Mouse (Mus musculus) CH12.LX (cell line): ENCODE data around the gene Oscar. TPM values are rescaled to one million over a fixed set of nuclear protein-coding genes. Genes with fewer than 3 reads are reported as not detected.

Experiments used
- DNase-seq: peaks from one replicate; pipeline ENCODE4 v3.0.0-alpha.2; 2013; ENCODE audit errors: extremely low read depth
- H3K27ac ChIP-seq: 2 replicates; pipeline ENCODE4 v1.5.1; 2012; ENCODE audit warnings: low read depth, mild to moderate bottlenecking, control low read depth, moderate library complexity; ENCODE audit not compliant: insufficient read depth
- H3K27me3 ChIP-seq: replicated peaks from 2 replicates; pipeline ENCODE3; 2012; ENCODE audit warnings: inconsistent platforms
- H3K36me3 ChIP-seq, 2 experiments: replicated peaks in 1 of 2; 2 replicates each; pipeline versions ENCODE3 to v1.6.1; 2012; ENCODE audit warnings: inconsistent platforms in 1 of 2, low read length in 1 of 2, mild to moderate bottlenecking in 1 of 2, mixed read lengths in 1 of 2, moderate library complexity in 1 of 2; ENCODE audit not compliant: control insufficient read depth in 1 of 2, insufficient read depth in 1 of 2
- H3K4me1 ChIP-seq, 2 experiments: 2 replicates each; pipeline ENCODE4 v1.6.1; 2012; ENCODE audit warnings: inconsistent platforms in 1 of 2, moderate library complexity in 1 of 2; ENCODE audit not compliant: insufficient read depth in 2 of 2, control insufficient read depth in 1 of 2
- H3K4me2 ChIP-seq: 2 replicates; pipeline ENCODE4 v1.6.1; 2012; ENCODE audit warnings: low read depth, mild to moderate bottlenecking, control low read depth; ENCODE audit not compliant: poor library complexity, insufficient read depth, severe bottlenecking
- H3K4me3 ChIP-seq, 3 experiments: fragments of 150-350 bp in 1 of 3; sonication (generic) in 1 of 3; replicated peaks in 1 of 3; 2 replicates each; pipeline versions ENCODE3 to v1.5.1; 2011 to 2012; ENCODE audit warnings: low read depth in 2 of 3, low read length in 2 of 3, mild to moderate bottlenecking in 2 of 3, moderate library complexity in 2 of 3, control low read depth in 1 of 3, improper control_type of control experiment in 1 of 3, inconsistent platforms in 1 of 3, mixed read lengths in 1 of 3; ENCODE audit not compliant: poor library complexity in 1 of 3
- H3K79me2 ChIP-seq: replicated peaks from 2 replicates; pipeline ENCODE4 v1.6.1; 2012; ENCODE audit warnings: mild to moderate bottlenecking, moderate library complexity; ENCODE audit not compliant: control insufficient read depth, poor library complexity, insufficient read depth, severe bottlenecking; ENCODE audit errors: extremely low read depth
- H3K9ac ChIP-seq: 2 replicates; pipeline ENCODE4 v1.6.1; 2012; ENCODE audit warnings: low read depth, mild to moderate bottlenecking, control low read depth, moderate library complexity; ENCODE audit not compliant: insufficient read depth
- H3K9me3 ChIP-seq: replicated peaks from 2 replicates; pipeline ENCODE3; 2012; ENCODE audit warnings: low read length, inconsistent platforms, mixed read lengths
- BHLHE40 ChIP-seq: IDR thresholded peaks from 2 replicates; pipeline ENCODE4 v1.6.1; 2011; ENCODE audit warnings: mild to moderate bottlenecking, low read depth, low read length, improper control_type of control experiment
- CHD1 ChIP-seq: IDR thresholded peaks from 2 replicates; pipeline ENCODE4 v1.6.1; 2012; ENCODE audit warnings: low read depth, low read length, improper control_type of control experiment, inconsistent platforms
- CHD2 ChIP-seq: IDR thresholded peaks from 2 replicates; pipeline ENCODE4 v1.6.1; 2011; ENCODE audit warnings: low read length, improper control_type of control experiment
- CTCF ChIP-seq, 2 experiments: IDR thresholded peaks in 1 of 2; conservative IDR thresholded peaks in 1 of 2; 2 replicates each; pipeline ENCODE4 v1.5.1; 2011 to 2012; ENCODE audit warnings: low read depth in 2 of 2, low read length in 2 of 2, improper control_type of control experiment in 1 of 2, inconsistent platforms in 1 of 2, mild to moderate bottlenecking in 1 of 2, moderate library complexity in 1 of 2
- E2F4 ChIP-seq: IDR thresholded peaks from 2 replicates; pipeline ENCODE4 v1.6.1; 2011; ENCODE audit warnings: low read depth, low read length, improper control_type of control experiment; ENCODE audit not compliant: insufficient replicate concordance
- GABPA ChIP-seq: IDR thresholded peaks from 2 replicates; pipeline ENCODE4 v1.6.1; 2012; ENCODE audit warnings: low read depth, low read length, improper control_type of control experiment, inconsistent platforms; ENCODE audit not compliant: insufficient replicate concordance
- IRF4 ChIP-seq: IDR thresholded peaks from 2 replicates; pipeline ENCODE4 v1.6.1; 2014; ENCODE audit warnings: low read depth, mild to moderate bottlenecking, inconsistent platforms, low read length, improper control_type of control experiment
- JUN ChIP-seq: IDR thresholded peaks from 2 replicates; pipeline ENCODE4 v1.6.1; 2011; ENCODE audit warnings: low read depth, mild to moderate bottlenecking, low read length, improper control_type of control experiment, moderate library complexity; ENCODE audit not compliant: insufficient read depth
- KAT2A ChIP-seq: IDR thresholded peaks from 2 replicates; pipeline ENCODE4 v1.6.1; 2012; ENCODE audit warnings: low read length, improper control_type of control experiment, inconsistent platforms; ENCODE audit not compliant: insufficient replicate concordance
- MAX ChIP-seq: IDR thresholded peaks from 2 replicates; pipeline ENCODE4 v1.6.1; 2011; ENCODE audit warnings: low read length, improper control_type of control experiment
- MEF2A ChIP-seq: IDR thresholded peaks from 2 replicates; pipeline ENCODE4 v1.6.1; 2014; ENCODE audit warnings: low read depth, mild to moderate bottlenecking, inconsistent platforms, low read length, improper control_type of control experiment, borderline replicate concordance
- NELFE ChIP-seq: IDR thresholded peaks from 2 replicates; pipeline ENCODE4 v1.6.1; 2011; ENCODE audit warnings: low read depth, low read length, improper control_type of control experiment
- NRF1 ChIP-seq: IDR thresholded peaks from 2 replicates; pipeline ENCODE4 v1.6.1; 2014; ENCODE audit warnings: low read depth, mild to moderate bottlenecking, inconsistent platforms, low read length, improper control_type of control experiment, moderate library complexity
- PAX5 ChIP-seq: IDR thresholded peaks from 2 replicates; pipeline ENCODE4 v1.6.1; 2012; ENCODE audit warnings: low read length, inconsistent platforms, mixed read lengths
- POLR2A ChIP-seq: IDR thresholded peaks from 2 replicates; pipeline ENCODE4 v1.6.1; 2011; ENCODE audit warnings: low read depth, mild to moderate bottlenecking, improper control_type of control experiment, low read length
- POLR2AphosphoS2 ChIP-seq: IDR thresholded peaks from 2 replicates; pipeline ENCODE4 v1.6.1; 2011; ENCODE audit warnings: low read depth, low read length, improper control_type of control experiment
- RCOR1 ChIP-seq: conservative IDR thresholded peaks from 2 replicates; pipeline ENCODE4 v1.6.1; 2012; ENCODE audit warnings: low read depth, mild to moderate bottlenecking, inconsistent platforms, low read length, improper control_type of control experiment
- SIN3A ChIP-seq: IDR thresholded peaks from 2 replicates; pipeline ENCODE4 v1.6.1; 2012; ENCODE audit warnings: low read length, improper control_type of control experiment, inconsistent platforms
- TBP ChIP-seq: conservative IDR thresholded peaks from 2 replicates; pipeline ENCODE4 v1.6.1; 2011; ENCODE audit warnings: low read depth, low read length, improper control_type of control experiment
- TCF12 ChIP-seq: IDR thresholded peaks from 2 replicates; pipeline ENCODE4 v1.6.1; 2014; ENCODE audit warnings: low read depth, mild to moderate bottlenecking, inconsistent platforms, low read length, improper control_type of control experiment
- USF2 ChIP-seq: conservative IDR thresholded peaks from 2 replicates; pipeline ENCODE4 v1.6.1; 2011; ENCODE audit warnings: low read depth, low read length, improper control_type of control experiment
- ZC3H11A ChIP-seq: IDR thresholded peaks from 2 replicates; pipeline ENCODE4 v1.6.1; 2012; ENCODE audit warnings: low read depth, mild to moderate bottlenecking, inconsistent platforms, low read length, improper control_type of control experiment
- ZMIZ1 ChIP-seq: IDR thresholded peaks from 2 replicates; pipeline ENCODE4 v1.6.1; 2012; ENCODE audit warnings: low read depth, mild to moderate bottlenecking, inconsistent platforms, low read length, improper control_type of control experiment
- ZNF384 ChIP-seq: IDR thresholded peaks from 2 replicates; pipeline ENCODE4 v1.6.1; 2012; ENCODE audit warnings: low read depth, low read length, improper control_type of control experiment, inconsistent platforms
- dilution Hi-C: fragments of 300-500 bp; cut with MboI; formaldehyde crosslinking; loops from 2 replicates; pipeline ENCODE4 v1.14.3; 2020; ENCODE audit warnings: low sequenced_read_pairs; ENCODE audit not compliant: extremely low pct_unique_long_range_greater_than_20kb, extremely low pct_ligation_motif_present
- in situ Hi-C: fragments of 300-500 bp; cut with MboI; formaldehyde crosslinking; loops from 3 replicates; pipeline ENCODE4 v1.14.3; 2019; ENCODE audit warnings: low sequenced_read_pairs, low pct_ligation_motif_present, low pct_unique_long_range_greater_than_20kb, mixed read lengths
- polyA plus RNA-seq: library from polyadenylated mRNA; unstranded; fragments of >175 nt; gene quantifications from 2 replicates; pipeline ENCODE4 v1.2.1, GENCODE M21; 2012; ENCODE audit warnings: low read depth; ENCODE audit not compliant: insufficient read length
- total RNA-seq, 2 experiments: library from RNA; depleted of rRNA; stranded (reverse); fragments of 300-350 nt in 1 of 2; fragments of >200 nt in 1 of 2; gene quantifications; 2 replicates each; pipeline ENCODE4 v1.2.3; 2012 to 2014

The Oscar gene
- total and polyA plus RNA-seq, 3 experiments = 0.39 TPM; not detected in 2

DNA sequence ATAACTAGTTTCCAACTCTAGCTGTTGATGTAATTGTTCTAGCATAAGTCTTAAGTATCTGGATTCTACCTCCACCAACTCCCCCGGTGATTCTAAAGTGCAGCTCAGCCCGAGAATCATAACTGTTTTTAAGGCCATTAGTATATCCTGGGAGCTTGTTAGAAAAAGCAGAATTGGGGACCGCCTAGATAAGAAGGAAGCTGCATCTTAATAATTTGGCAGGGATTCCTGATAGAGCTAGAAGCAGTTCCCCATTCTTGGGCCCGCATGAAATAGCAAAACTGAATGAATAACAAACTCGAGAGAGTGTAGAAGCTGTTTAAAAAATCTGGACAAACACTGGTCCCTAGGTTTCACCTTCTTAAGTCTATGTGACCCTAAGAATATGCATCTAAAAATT lies 27.5 kb upstream of the Oscar start:
- dilution Hi-C loops (no loop called here), in situ Hi-C loops (no loop called here)
- Histone ChIP-seq H3K4me3 (no peak overlapping the region), H3K27me3 (no peaks in the 10 kb centered on the region), H3K9me3 (no peaks in the 10 kb centered on the region), H3K4me1 (peaks cover 13 to 32% of the 10 kb centered on the region in 2 experiments), H3K9ac (no peak overlapping the region), H3K36me3 (peaks cover 34 to 59% of the 10 kb centered on the region in 2 experiments), H3K4me2 (no peak overlapping the region), H3K79me2 (peaks cover 31% of the 10 kb centered on the region), H3K27ac (no peak overlapping the region)
- DNase-seq = no peak
- no peak for TF ChIP-seq MAX

DNA sequence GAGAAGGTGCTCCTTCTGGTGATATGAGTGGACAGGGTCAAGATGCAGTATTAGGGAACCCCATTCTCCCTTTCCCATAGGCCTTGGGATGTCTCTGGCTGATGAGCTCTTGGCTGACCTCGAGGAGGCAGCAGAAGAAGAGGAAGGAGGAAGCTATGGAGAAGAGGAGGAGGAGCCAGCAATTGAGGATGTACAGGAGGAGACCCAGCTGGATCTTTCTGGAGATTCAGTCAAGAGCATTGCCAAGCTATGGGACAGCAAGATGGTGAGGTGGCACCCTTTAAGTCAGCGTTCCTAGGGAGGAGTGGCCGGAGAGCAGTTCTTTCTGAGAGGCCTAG lies 14.5 kb upstream of the Oscar start:
- TF ChIP-seq MEF2A = no peak
- TF ChIP-seq, all 38 proteins: peak for 0
- H3K9ac ChIP-seq = peak overlapping the region; percentile 80
- peak overlapping the region; percentile 67 to 75 (median 69) for H3K4me3 ChIP-seq
- dilution Hi-C loops (no loop called here), in situ Hi-C loops (no loop called here)
- H3K79me2 ChIP-seq = peaks cover 37% of the 10 kb centered on the region
- H3K36me3 ChIP-seq = peaks cover 38 to 72% of the 10 kb centered on the region in 2 experiments
- H3K27ac ChIP-seq = no peak overlapping the region
- H3K4me2 ChIP-seq = peak overlapping the region; percentile 63
- no peaks in the 10 kb centered on the region for H3K9me3 ChIP-seq
- H3K4me1 ChIP-seq = peaks cover 7 to 48% of the 10 kb centered on the region in 2 experiments
- H3K27me3 ChIP-seq = no peaks in the 10 kb centered on the region
- DNase-seq = no peak

DNA sequence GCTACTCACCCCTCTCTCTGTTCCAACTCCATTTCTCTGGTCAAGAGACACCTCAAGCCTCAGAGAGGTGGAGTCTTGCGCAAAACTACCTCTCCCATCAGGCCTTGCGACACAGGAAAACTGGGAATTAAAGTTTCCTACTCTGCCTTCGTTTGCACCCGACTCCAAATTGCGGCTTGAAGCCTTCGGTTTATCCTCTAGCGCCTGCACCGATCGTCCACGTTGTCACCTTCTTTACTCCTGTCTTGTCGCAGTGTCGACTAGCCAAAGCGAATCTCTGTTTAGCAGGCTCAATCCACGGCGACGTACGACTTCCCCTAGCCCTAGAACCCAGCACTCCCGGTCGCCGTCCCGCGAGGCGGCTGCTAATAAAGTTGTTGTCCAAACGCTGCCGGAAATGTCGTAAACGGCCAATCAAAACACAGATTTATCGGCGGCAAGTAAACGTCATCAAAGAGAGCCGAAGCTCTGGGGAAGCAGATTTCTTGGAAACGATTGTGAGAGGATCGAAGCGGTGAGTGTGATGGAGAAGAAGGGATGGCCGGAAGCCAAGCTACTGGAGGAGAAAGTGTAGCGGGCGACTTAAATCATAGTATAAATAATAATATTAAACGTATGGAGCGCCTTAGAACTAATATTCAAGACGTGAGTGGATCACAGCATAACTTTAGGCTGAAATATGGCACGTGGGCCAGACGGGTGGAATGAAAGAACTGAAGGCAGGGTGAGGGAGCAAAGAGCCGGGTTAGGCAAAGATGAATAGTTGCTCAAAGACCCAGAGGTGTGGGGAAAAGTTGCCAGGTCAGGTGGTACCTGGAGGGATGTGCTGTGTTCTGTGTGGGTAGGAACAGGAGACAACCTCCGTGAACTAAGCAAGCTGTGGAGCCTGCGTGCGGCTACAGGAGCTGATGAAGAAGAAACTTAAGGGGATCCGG lies 13.9 kb upstream of the Oscar start, which contains the start of the genes Tfpt and Prpf31:
Gene Tfpt (minus strand): TSS at position 387 of the 935 bp plus-strand sequence.
Gene Prpf31 (plus strand): TSS at position 443 of the 935 bp plus-strand sequence.
- peak within 1 kb of the TSS; percentile 96 for H3K9ac ChIP-seq
- peak within 1 kb of the TSS; percentile 67 to 75 (median 69) for H3K4me3 ChIP-seq
- no peaks in the 10 kb centered on the region for H3K27me3 ChIP-seq
- peaks cover 37% of the 10 kb centered on the region for H3K79me2 ChIP-seq
- H3K4me2 ChIP-seq = peak within 1 kb of the TSS; percentile 84
- dilution Hi-C loops (no loop called here), in situ Hi-C loops (no loop called here)
- H3K36me3 ChIP-seq = peaks cover 37 to 72% of the 10 kb centered on the region in 2 experiments
- H3K4me1 ChIP-seq = peaks cover 7 to 48% of the 10 kb centered on the region in 2 experiments
- H3K27ac ChIP-seq = peak within 1 kb of the TSS; percentile 56
- peak; percentile 97 for DNase-seq
- H3K9me3 ChIP-seq = no peaks in the 10 kb centered on the region
- no peak for TF ChIP-seq PAX5
- peak; percentile 94; the same call in 1 of the 2 replicates for TF ChIP-seq KAT2A
- no peak for TF ChIP-seq CTCF (conservative IDR thresholded peaks at IDR 0.05 in 1 of 2, IDR thresholded peaks at IDR 0.05 in 1 of 2; ENCODE audit: low read depth in 2 of 2, low read length in 2 of 2)
- no peak for TF ChIP-seq RCOR1
- peak; percentile 32; the same call in 1 of the 2 replicates for TF ChIP-seq ZMIZ1
- peak; percentile 77 for TF ChIP-seq IRF4
- no peak for TF ChIP-seq CHD1
- no peak for TF ChIP-seq POLR2AphosphoS2
- TF ChIP-seq E2F4 = peak; percentile 88; the same call in 1 of the 2 replicates
- peak; percentile 37; the same call in 1 of the 2 replicates for TF ChIP-seq GABPA
- TF ChIP-seq NELFE = peak; percentile 75
- TF ChIP-seq USF2 = no peak
- TF ChIP-seq ZC3H11A = no peak
- TF ChIP-seq BHLHE40 = no peak
- 0 out of 2 replicates have a peak, but pooled peaks have one; percentile 68 for TF ChIP-seq TCF12
- peak; percentile 76; the same call in 1 of the 2 replicates for TF ChIP-seq TBP
- TF ChIP-seq JUN = no peak; the same call in 1 of the 2 replicates
- no peak for TF ChIP-seq ZNF384
- TF ChIP-seq CHD2 = peak; percentile 86
- TF ChIP-seq SIN3A = peak; percentile 99
- 0 out of 2 replicates have a peak, but pooled peaks have one; percentile 19 for TF ChIP-seq NRF1
- TF ChIP-seq POLR2A = peak; percentile 79
